Mouse (Mus musculus) ES-Bruce4 (cell line): ENCODE measurements at regions not wholly inside any gene's neighbourhood (a gene's known extent, or its start where the extent isn't known, plus 50 kb on each side); places are given as distances from the start of the nearest gene placed in this dataset.
"Not testable (repeated sequence)": the region's sequence is repeated elsewhere in the genome, so short reads cannot be mapped to it uniquely, and the experiment has no call there.

Experiments used
- H3K27ac ChIP-seq: 2 replicates; pipeline ENCODE4 v1.5.1; 2012; ENCODE audit warnings: low read length, inconsistent platforms; ENCODE audit not compliant: insufficient read depth
- H3K27me3 ChIP-seq: 2 replicates; pipeline ENCODE4 v1.6.1; 2012; ENCODE audit warnings: mild to moderate bottlenecking, low read length, inconsistent platforms; ENCODE audit not compliant: control insufficient read depth, poor library complexity, insufficient read depth, severe bottlenecking
- H3K36me3 ChIP-seq: 2 replicates; pipeline ENCODE4 v1.6.1; 2012; ENCODE audit warnings: inconsistent platforms, mild to moderate bottlenecking, low read length, moderate library complexity; ENCODE audit not compliant: control insufficient read depth, poor library complexity, insufficient read depth, severe bottlenecking
- H3K4me1 ChIP-seq: one replicate; pipeline ENCODE4 v1.8.1; 2011; ENCODE audit warnings: low read length; ENCODE audit not compliant: control insufficient read depth, insufficient read depth
- H3K4me3 ChIP-seq: 2 replicates; pipeline ENCODE4 v1.5.1; 2011; ENCODE audit warnings: low read depth, mild to moderate bottlenecking, low read length
- H3K9ac ChIP-seq: 2 replicates; pipeline ENCODE4 v1.6.1; 2012; ENCODE audit warnings: low read depth, mild to moderate bottlenecking, inconsistent platforms; ENCODE audit not compliant: poor library complexity, severe bottlenecking
- H3K9me3 ChIP-seq: replicated peaks from 2 replicates; pipeline ENCODE4 v1.6.1; 2012; ENCODE audit warnings: mild to moderate bottlenecking, low read length, inconsistent platforms; ENCODE audit not compliant: control insufficient read depth, poor library complexity, insufficient read depth, severe bottlenecking
- CTCF ChIP-seq: IDR thresholded peaks from one replicate; pipeline ENCODE4 v1.8.1; 2011; ENCODE audit warnings: low read depth, low read length
- EP300 ChIP-seq: IDR thresholded peaks from 2 replicates; pipeline ENCODE4 v1.6.1; 2011; ENCODE audit warnings: low read depth, low read length; ENCODE audit not compliant: insufficient read depth
- POLR2A ChIP-seq: IDR thresholded peaks from one replicate; pipeline ENCODE4 v1.8.1; 2011; ENCODE audit warnings: low read length; ENCODE audit not compliant: insufficient read depth

DNA sequence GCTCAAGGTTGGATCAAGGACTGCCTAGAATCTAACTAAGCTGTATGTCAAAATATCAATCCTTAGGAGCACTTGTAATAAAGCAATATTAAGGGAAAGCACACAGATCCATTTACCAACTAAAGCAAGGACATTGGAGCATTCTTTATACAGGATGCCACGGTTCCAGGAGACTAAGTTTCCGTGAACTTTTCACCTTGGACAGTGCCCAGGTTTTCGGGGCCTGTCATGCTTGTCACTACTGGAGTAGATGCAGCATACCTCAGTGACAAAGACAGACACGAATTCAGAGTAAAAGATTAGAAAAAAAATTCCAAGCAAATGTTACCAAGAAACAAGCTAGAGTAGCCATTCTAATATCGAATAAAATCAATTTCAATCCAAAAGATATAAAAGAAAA, 543.6 kb downstream of the Slitrk5 start:
- H3K4me1 ChIP-seq, H3K4me3 ChIP-seq, H3K36me3 ChIP-seq, H3K27me3 ChIP-seq, H3K27ac ChIP-seq, H3K9me3 ChIP-seq, H3K9ac ChIP-seq: not testable (repeated sequence)

DNA sequence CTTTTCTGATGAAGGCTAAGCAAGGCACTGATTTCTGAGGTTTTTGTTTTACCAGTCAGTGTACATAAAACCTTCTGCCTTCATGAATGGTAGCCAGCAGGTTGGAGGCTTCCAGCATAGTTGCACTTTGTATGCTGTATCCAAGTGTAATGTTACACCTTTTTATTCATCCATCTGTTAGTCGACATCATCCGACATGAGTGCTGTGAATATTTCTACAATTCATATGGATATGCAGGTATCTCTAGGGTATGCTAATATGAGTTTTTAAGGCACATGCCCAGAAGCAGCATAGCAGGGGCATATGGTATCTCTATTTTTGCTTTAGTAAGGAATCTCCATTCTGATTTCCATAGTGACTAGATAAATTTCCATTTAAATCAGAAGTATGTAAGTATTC, 555.6 kb downstream of the Slitrk5 start:
- H3K27ac ChIP-seq = no peak overlapping the region
- no peaks in the 10 kb centered on the region for H3K27me3 ChIP-seq
- TF ChIP-seq EP300 (no peak), CTCF (no peak), POLR2A (no peak)
- no peaks in the 10 kb centered on the region for H3K4me1 ChIP-seq
- no peak overlapping the region for H3K9ac ChIP-seq
- no peak overlapping the region for H3K4me3 ChIP-seq
- no peaks in the 10 kb centered on the region for H3K9me3 ChIP-seq
- no peaks in the 10 kb centered on the region for H3K36me3 ChIP-seq

DNA sequence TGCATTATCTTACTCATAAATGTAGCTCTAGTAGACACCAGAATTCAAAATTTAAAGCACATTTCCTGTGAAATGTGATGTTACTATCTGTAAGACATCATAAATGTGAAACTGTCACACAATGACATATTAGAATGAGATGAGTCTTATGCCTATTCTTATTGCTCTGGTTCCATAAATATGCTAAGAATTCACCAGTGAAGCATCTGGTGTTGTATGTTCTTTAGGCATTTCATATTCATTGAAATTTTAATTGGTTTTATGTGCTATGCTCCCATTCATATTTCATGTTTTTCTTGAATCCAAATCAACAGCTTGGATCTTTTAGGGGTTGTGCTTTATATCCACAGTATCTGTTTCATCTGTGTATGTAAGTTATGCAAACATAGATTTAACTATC, 564.6 kb downstream of the Slitrk5 start:
- H3K27ac ChIP-seq = no peak overlapping the region
- H3K9ac ChIP-seq = no peak overlapping the region
- TF ChIP-seq EP300 (no peak), POLR2A (no peak), CTCF (no peak)
- H3K9me3 ChIP-seq = no peaks in the 10 kb centered on the region
- H3K4me3 ChIP-seq = no peak overlapping the region
- H3K36me3 ChIP-seq = no peaks in the 10 kb centered on the region
- H3K4me1 ChIP-seq = no peaks in the 10 kb centered on the region
- no peaks in the 10 kb centered on the region for H3K27me3 ChIP-seq

DNA sequence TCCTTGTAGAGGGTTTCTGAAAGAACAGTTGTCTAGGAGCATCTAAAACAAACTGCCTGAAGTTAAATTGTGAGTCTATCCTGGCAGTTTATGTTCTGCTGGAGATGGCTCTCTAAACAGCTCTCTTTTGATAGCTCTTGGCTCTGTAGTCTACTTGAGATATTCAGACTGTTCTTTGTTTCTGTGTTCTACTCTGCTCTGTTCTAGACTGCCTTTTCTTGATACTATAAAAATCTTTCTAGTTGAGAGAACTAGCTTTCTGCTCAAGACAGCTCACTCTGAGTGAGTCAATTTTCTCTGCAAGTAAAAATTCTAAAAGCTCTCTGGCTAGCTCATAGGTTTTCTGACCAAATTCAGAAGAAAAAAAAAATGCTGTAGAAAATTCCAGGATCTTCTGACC, 573.3 kb downstream of the Slitrk5 start:
- H3K36me3 ChIP-seq = no peaks in the 10 kb centered on the region
- H3K9ac ChIP-seq = no peak overlapping the region
- H3K9me3 ChIP-seq = no peaks in the 10 kb centered on the region
- H3K4me1 ChIP-seq = no peaks in the 10 kb centered on the region
- H3K4me3 ChIP-seq = no peak overlapping the region
- H3K27ac ChIP-seq = no peak overlapping the region
- H3K27me3 ChIP-seq = no peaks in the 10 kb centered on the region
- TF ChIP-seq CTCF (no peak), POLR2A (no peak), EP300 (no peak)

DNA sequence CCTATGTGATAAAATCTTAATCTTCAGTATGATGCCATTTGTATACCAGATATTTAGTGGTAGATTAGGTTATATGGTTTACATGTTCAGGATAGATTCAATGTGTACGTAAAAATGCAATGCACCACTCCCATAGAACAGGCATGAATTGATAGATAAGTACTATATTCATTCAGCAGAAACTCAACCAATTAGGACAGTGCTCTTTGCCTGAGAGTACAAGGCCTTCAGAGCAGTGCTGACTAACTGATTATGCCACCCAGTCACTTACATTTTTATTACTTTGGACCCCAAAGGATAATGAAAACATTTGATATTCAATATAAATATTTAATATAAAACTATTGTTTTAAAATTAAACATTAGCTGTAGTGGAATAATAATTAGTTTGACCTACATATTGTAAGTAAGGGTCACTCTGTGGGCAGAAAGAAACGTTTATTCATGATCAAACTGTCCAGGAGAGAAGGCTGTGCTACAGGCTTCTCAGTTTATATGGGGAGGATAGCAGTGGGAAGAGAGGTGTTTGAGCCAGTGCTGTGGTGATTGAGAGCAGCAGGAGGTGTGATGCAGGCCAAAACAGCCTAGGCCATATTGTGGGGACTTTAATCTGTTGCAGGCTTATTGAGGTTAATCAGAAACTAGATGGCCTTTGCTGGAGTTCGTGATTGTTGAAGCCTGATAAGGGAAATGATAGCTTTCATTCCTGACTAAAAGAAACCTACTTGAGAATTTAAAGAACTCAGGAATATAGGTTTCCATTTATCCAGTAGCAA, 623.3 kb downstream of the Slitrk5 start:
- Histone ChIP-seq H3K27ac (no peak overlapping the region), H3K9me3 (no peaks in the 10 kb centered on the region), H3K36me3 (no peaks in the 10 kb centered on the region), H3K27me3 (no peaks in the 10 kb centered on the region), H3K4me1 (no peaks in the 10 kb centered on the region), H3K9ac (no peak overlapping the region), H3K4me3 (no peak overlapping the region)
- TF ChIP-seq POLR2A (no peak), CTCF (no peak), EP300 (no peak)

DNA sequence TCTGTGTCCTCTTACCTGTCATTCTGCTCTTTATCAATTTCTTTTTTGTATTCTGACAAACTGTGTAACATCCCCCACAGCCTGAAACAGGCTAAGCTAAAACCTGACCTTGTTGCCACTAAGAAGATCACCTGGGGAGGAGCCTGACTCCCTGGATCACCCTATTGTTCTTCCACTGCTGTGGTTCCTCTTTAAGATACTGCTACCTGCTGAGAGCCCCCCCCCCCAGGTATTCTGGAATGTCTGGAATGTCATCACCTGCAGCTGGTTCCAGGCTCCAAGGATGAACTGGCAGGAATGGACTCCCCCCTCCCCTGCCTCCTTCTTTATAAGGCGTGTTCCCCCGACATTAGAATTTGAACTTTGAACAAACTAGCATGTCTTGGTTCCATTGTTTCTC, 650.7 kb downstream of the Slitrk5 start:
- no peak overlapping the region for H3K9ac ChIP-seq
- H3K4me3 ChIP-seq = no peak overlapping the region
- peak overlapping the region; percentile 28; the same call in 1 of the 2 replicates for H3K27ac ChIP-seq
- H3K27me3 ChIP-seq = no peaks in the 10 kb centered on the region
- no peaks in the 10 kb centered on the region for H3K4me1 ChIP-seq
- H3K36me3 ChIP-seq = no peaks in the 10 kb centered on the region
- H3K9me3 ChIP-seq = peaks cover 17% of the 10 kb centered on the region
- TF ChIP-seq EP300 = no peak
- no peak for TF ChIP-seq CTCF
- TF ChIP-seq POLR2A = no peak
